Mouse (Mus musculus) stomach, postnatal 0 days (tissue): Measurements from ENCODE around the gene Dgat2. TPM values are rescaled to one million over a fixed set of nuclear protein-coding genes. Genes with fewer than 3 reads are reported as not detected.

Experiments used
- ATAC-seq: fragments of 200-750 bp; cut with Nextera tagmentation; 2 replicates; pipeline ENCODE4 v1.8.0; 2017; ENCODE audit not compliant: low FRiP score, low TSS enrichment
- DNase-seq: peaks from one replicate; pipeline ENCODE4 v3.0.0-alpha.2; 2016; ENCODE audit warnings: low spot score
- H3K27ac ChIP-seq: fragments of 300-500 bp; sonication (generic); replicated peaks from 2 replicates; pipeline ENCODE4 v1.5.1; 2014; ENCODE audit warnings: mild to moderate bottlenecking, control low read depth
- H3K27me3 ChIP-seq: fragments of 300-500 bp; sonication (generic); 2 replicates; pipeline ENCODE4 v1.6.1; 2014; ENCODE audit warnings: low read length; ENCODE audit not compliant: control insufficient read depth, insufficient read depth
- H3K36me3 ChIP-seq: fragments of 300-500 bp; sonication (generic); 2 replicates; pipeline ENCODE4 v1.6.1; 2014; ENCODE audit warnings: low read length, mixed read lengths; ENCODE audit not compliant: control insufficient read depth, insufficient read depth
- H3K4me1 ChIP-seq: fragments of 300-500 bp; sonication (generic); replicated peaks from 2 replicates; pipeline ENCODE4 v1.6.1; 2014; ENCODE audit warnings: antibody characterized with exemption; ENCODE audit not compliant: control insufficient read depth, insufficient read depth
- H3K4me2 ChIP-seq: fragments of 300-500 bp; sonication (generic); replicated peaks from 2 replicates; pipeline ENCODE4 v1.6.1; 2014; ENCODE audit warnings: low read depth, mild to moderate bottlenecking, control low read depth, moderate library complexity
- H3K4me3 ChIP-seq: fragments of 300-500 bp; sonication (generic); 2 replicates; pipeline ENCODE4 v1.5.1; 2014; ENCODE audit warnings: low read depth, low read length, control low read depth
- H3K9ac ChIP-seq: fragments of 300-500 bp; sonication (generic); 2 replicates; pipeline ENCODE4 v1.6.1; 2014; ENCODE audit warnings: mild to moderate bottlenecking, low read length, control low read depth, mixed read lengths
- H3K9me3 ChIP-seq: fragments of 300-500 bp; sonication (generic); 2 replicates; pipeline ENCODE4 v1.6.1; 2016; ENCODE audit warnings: low read length; ENCODE audit not compliant: control insufficient read depth
- CTCF ChIP-seq: IDR thresholded peaks from 2 replicates; pipeline ENCODE4 v1.5.1; 2016; ENCODE audit warnings: antibody characterized with exemption, low read depth, mild to moderate bottlenecking, moderate library complexity
- EP300 ChIP-seq: optimal IDR thresholded peaks from 2 replicates; pipeline ENCODE3; 2016; ENCODE audit warnings: antibody characterized with exemption
- WGBS: fragments of 180-500 bp; shearing (Covaris S2); extraction: QIAGEN DNeasy Blood & Tissue Kit; methylation state at CpG from one replicate; pipeline ENCODE4 v1.1.7; 2014; 5-methylcytosine and 5-hydroxymethylcytosine counted together
- polyA plus RNA-seq: library from polyadenylated mRNA; unstranded; fragments of >200 nt; fragmentation: Nextera tagmentation; extraction: Ambion mirVana; gene quantifications from 2 replicates; pipeline ENCODE4 v1.2.1, GENCODE M21; 2015

Dgat2 gene
- polyA plus RNA-seq, 1 experiment from 2014 or later, result 320 TPM

GRCm38 (mm10) chr7:99146011-99146410, 36.5 kb downstream of the Dgat2 start:
- Histone ChIP-seq H3K27ac (no peak overlapping the region), H3K36me3 (no peaks in the 10 kb centered on the region), H3K4me2 (no peak overlapping the region), H3K4me3 (no peak overlapping the region), H3K4me1 (no peaks in the 10 kb centered on the region), H3K27me3 (no peaks in the 10 kb centered on the region), H3K9me3 (no peaks in the 10 kb centered on the region), H3K9ac (no peak overlapping the region)
- WGBS, result 45% methylated on average over 7 of the region's 7 CpGs
- DNase-seq (no peak), ATAC-seq (no peak)
- no peak for TF ChIP-seq EP300
- no peak for TF ChIP-seq CTCF

GRCm38 (mm10) chr7:99144616-99145015, 37.9 kb downstream of the Dgat2 start:
- H3K36me3 ChIP-seq, result no peaks in the 10 kb centered on the region

GRCm38 (mm10) chr7:99143244-99143643, 39.3 kb downstream of the Dgat2 start:
- Histone ChIP-seq H3K36me3 (no peaks in the 10 kb centered on the region), H3K4me3 (no peak overlapping the region), H3K27me3 (no peaks in the 10 kb centered on the region), H3K4me2 (no peak overlapping the region), H3K27ac (no peak overlapping the region), H3K9me3 (no peaks in the 10 kb centered on the region), H3K4me1 (peaks cover 4% of the 10 kb centered on the region; the same call in 1 of the 2 replicates), H3K9ac (no peak overlapping the region)
- TF ChIP-seq EP300 (no peak), CTCF (no peak)
- no peak for DNase-seq
- 68% methylated on average over 3 of the region's 3 CpGs for WGBS
- ATAC-seq, result no peak

More at GRCm38 (mm10) chr7:99144616-99145015, 37.9 kb downstream of the Dgat2 start:
- H3K4me3 ChIP-seq, result no peak overlapping the region
- H3K27ac ChIP-seq, result no peak overlapping the region
- TF ChIP-seq EP300 (no peak), CTCF (no peak)
- H3K9ac ChIP-seq, result no peak overlapping the region
- no peaks in the 10 kb centered on the region for H3K9me3 ChIP-seq
- no peaks in the 10 kb centered on the region for H3K27me3 ChIP-seq
- H3K4me2 ChIP-seq, result no peak overlapping the region
- DNase-seq (no peak), ATAC-seq (no peak)
- 62% methylated on average over 11 of the region's 11 CpGs for WGBS
- no peaks in the 10 kb centered on the region for H3K4me1 ChIP-seq

- H3K9ac ChIP-seq, result 0 out of 2 replicates have a peak overlapping the region, but pooled peaks have one; percentile 13
- DNase-seq, result no peak
- H3K4me2 ChIP-seq, result peak overlapping the region; percentile 54
- H3K4me1 ChIP-seq, result peaks cover 4% of the 10 kb centered on the region; the same call in 1 of the 2 replicates
- 0 out of 2 replicates have a peak overlapping the region, but pooled peaks have one; percentile 24 for H3K27ac ChIP-seq
- no peaks in the 10 kb centered on the region for H3K27me3 ChIP-seq
- H3K4me3 ChIP-seq, result peak overlapping the region; percentile 97
- 32% methylated on average over 12 of the region's 12 CpGs for WGBS
- H3K36me3 ChIP-seq, result no peaks in the 10 kb centered on the region
- ATAC-seq, result no peak
- H3K9me3 ChIP-seq, result no peaks in the 10 kb centered on the region
- TF ChIP-seq CTCF, result no peak
Observed at GRCm38 (mm10) chr7:99141919-99142606, 40.5 kb downstream of the Dgat2 start.

GRCm38 (mm10) chr7:99140984-99141918, 41.3 kb downstream of the Dgat2 start, which contains the start of gene Uvrag:
Uvrag (minus strand) TSS chr7:99141141.
- Histone ChIP-seq H3K9ac (peak within 1 kb of the TSS; percentile 94), H3K9me3 (no peaks in the 10 kb centered on the region), H3K27ac (peak within 1 kb of the TSS; percentile 95), H3K4me1 (peaks cover 4% of the 10 kb centered on the region; the same call in 1 of the 2 replicates), H3K4me2 (peak within 1 kb of the TSS; percentile 69), H3K4me3 (peak within 1 kb of the TSS; percentile 97), H3K27me3 (no peaks in the 10 kb centered on the region), H3K36me3 (no peaks in the 10 kb centered on the region)
- ATAC-seq (peak; percentile 98), DNase-seq (peak; percentile 99)
- WGBS, result under 1% methylated on average over 51 of the region's 51 CpGs
- no peak for TF ChIP-seq EP300
- no peak for TF ChIP-seq CTCF
